Mouse (Mus musculus) lung, embryonic 16.5 days (tissue): ENCODE data around the gene Spc24. TPM values are rescaled to one million over a fixed set of nuclear protein-coding genes. Genes with fewer than 3 reads are reported as not detected.
A peak's percentile ranks its signal among the peaks of the same experiment; 100 is the strongest.

Experiments
- ATAC-seq: fragments of 200-750 bp; cut with Nextera tagmentation; 2 replicates; pipeline ENCODE4 v1.8.0; 2017; ENCODE audit warnings: low read depth, mild to moderate bottlenecking, moderate library complexity
- H3K27ac ChIP-seq: fragments of 300-500 bp; sonication (generic); 2 replicates; pipeline ENCODE4 v1.5.1; 2014; ENCODE audit warnings: mild to moderate bottlenecking, control low read depth, low read length
- H3K27me3 ChIP-seq: fragments of 300-500 bp; sonication (generic); 2 replicates; pipeline ENCODE4 v1.6.1; 2014; ENCODE audit warnings: low read depth, low read length, mixed read lengths; ENCODE audit not compliant: control insufficient read depth, insufficient read depth
- H3K36me3 ChIP-seq: fragments of 300-500 bp; sonication (generic); 2 replicates; pipeline ENCODE4 v1.6.1; 2014; ENCODE audit warnings: low read length; ENCODE audit not compliant: control insufficient read depth, insufficient read depth
- H3K4me1 ChIP-seq: fragments of 300-500 bp; sonication (generic); replicated peaks from 2 replicates; pipeline ENCODE4 v1.6.1; 2014; ENCODE audit warnings: low read length, mixed read lengths; ENCODE audit not compliant: control insufficient read depth, insufficient read depth
- H3K4me2 ChIP-seq: fragments of 300-500 bp; sonication (generic); 2 replicates; pipeline ENCODE4 v1.6.1; 2014; ENCODE audit warnings: low read depth, low read length, control low read depth
- H3K4me3 ChIP-seq: fragments of 300-500 bp; sonication (generic); 2 replicates; pipeline ENCODE4 v1.5.1; 2014; ENCODE audit warnings: mild to moderate bottlenecking, low read length, control low read depth
- H3K9ac ChIP-seq: fragments of 300-500 bp; sonication (generic); 2 replicates; pipeline ENCODE4 v1.6.1; 2014; ENCODE audit warnings: low read length, control low read depth
- H3K9me3 ChIP-seq: fragments of 300-500 bp; sonication (generic); 2 replicates; pipeline ENCODE4 v1.6.1; 2016; ENCODE audit warnings: low read length; ENCODE audit not compliant: control insufficient read depth
- WGBS: fragments of 180-500 bp; shearing (Covaris S2); extraction: QIAGEN DNeasy Blood & Tissue Kit; methylation state at CpG from one replicate; pipeline ENCODE4 v1.1.7; 2014; 5-methylcytosine and 5-hydroxymethylcytosine counted together
- polyA plus RNA-seq: library from polyadenylated mRNA; unstranded; fragments of >200 nt; fragmentation: Nextera tagmentation; extraction: Ambion mirVana; gene quantifications from 2 replicates; pipeline ENCODE4 v1.2.1, GENCODE M21; 2015

The Spc24 gene
- polyA plus RNA-seq, 1 experiment from 2014 or later, result 134 TPM

GRCm38 (mm10) chr9:21729264-21729663 is 30.8 kb downstream of the Spc24 start:
- Histone ChIP-seq H3K27ac (no peak overlapping the region), H3K27me3 (no peaks in the 10 kb centered on the region), H3K4me1 (peaks cover 27% of the 10 kb centered on the region), H3K9me3 (no peaks in the 10 kb centered on the region), H3K4me3 (no peak overlapping the region), H3K36me3 (peaks cover 25% of the 10 kb centered on the region), H3K9ac (no peak overlapping the region), H3K4me2 (no peak overlapping the region)
- no peak for ATAC-seq
- WGBS, result 82% methylated on average over 7 of the region's 7 CpGs

- H3K9ac ChIP-seq, result no peak overlapping the region
- no peak for ATAC-seq
- no peak overlapping the region for H3K4me2 ChIP-seq
- H3K9me3 ChIP-seq, result no peaks in the 10 kb centered on the region
- 80% methylated on average over 10 of the region's 10 CpGs for WGBS
- H3K36me3 ChIP-seq, result peaks cover 16% of the 10 kb centered on the region
- H3K27me3 ChIP-seq, result no peaks in the 10 kb centered on the region
- H3K4me3 ChIP-seq, result no peak overlapping the region
- H3K27ac ChIP-seq, result no peak overlapping the region
- peaks cover 27% of the 10 kb centered on the region for H3K4me1 ChIP-seq
These were observed 31.8 kb downstream of the Spc24 start for GRCm38 (mm10) chr9:21728261-21728832.

- H3K9ac ChIP-seq, result peak overlapping the region; percentile 52; the same call in 1 of the 2 replicates
- peak overlapping the region; percentile 0; the same call in 1 of the 2 replicates for H3K27ac ChIP-seq
- no peak for ATAC-seq
- H3K36me3 ChIP-seq, result no peaks in the 10 kb centered on the region
- no peaks in the 10 kb centered on the region for H3K27me3 ChIP-seq
- WGBS, result 45% methylated on average over 14 of the region's 14 CpGs
- peaks cover 27% of the 10 kb centered on the region for H3K4me1 ChIP-seq
- H3K4me2 ChIP-seq, result peak overlapping the region; percentile 65
- H3K4me3 ChIP-seq, result no peak overlapping the region; the same call in 1 of the 2 replicates
- H3K9me3 ChIP-seq, result no peaks in the 10 kb centered on the region
These were observed 33.7 kb downstream of the Spc24 start for GRCm38 (mm10) chr9:21726218-21726975.

GRCm38 (mm10) chr9:21725224-21726121 is 34.6 kb downstream of the Spc24 start:
- WGBS, result 46% methylated on average over 23 of the region's 23 CpGs
- Histone ChIP-seq H3K9me3 (no peaks in the 10 kb centered on the region), H3K27me3 (no peaks in the 10 kb centered on the region), H3K36me3 (no peaks in the 10 kb centered on the region), H3K27ac (peak overlapping the region; percentile 68), H3K4me2 (peak overlapping the region; percentile 65), H3K9ac (peak overlapping the region; percentile 52), H3K4me1 (peaks cover 27% of the 10 kb centered on the region), H3K4me3 (peak overlapping the region; percentile 78)
- no peak for ATAC-seq

DNA sequence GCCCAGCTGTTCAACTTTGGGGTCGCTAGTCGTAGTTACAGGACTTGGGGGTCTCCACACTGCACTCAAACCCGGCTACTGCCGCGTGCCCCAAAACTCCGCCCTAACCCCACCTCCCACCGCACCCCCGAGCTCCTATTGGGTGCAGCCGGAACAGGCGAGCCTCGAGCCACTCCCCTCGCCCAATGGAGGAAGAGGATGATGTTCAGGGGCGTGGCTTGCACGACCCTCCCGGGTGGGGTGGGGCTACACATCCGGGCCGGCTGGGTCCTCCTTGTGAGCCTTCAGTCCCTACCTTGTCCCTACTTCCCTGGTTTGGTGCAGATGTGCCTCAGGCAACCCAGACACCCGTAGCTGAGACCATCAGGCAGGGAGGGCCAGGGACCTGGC is 36.0 kb downstream of the Spc24 start:
- WGBS, result 0% methylated on average over 18 of the region's 18 CpGs
- no peaks in the 10 kb centered on the region for H3K9me3 ChIP-seq
- peak; percentile 96 for ATAC-seq
- no peaks in the 10 kb centered on the region for H3K36me3 ChIP-seq
- H3K4me1 ChIP-seq, result peaks cover 26% of the 10 kb centered on the region
- no peaks in the 10 kb centered on the region for H3K27me3 ChIP-seq
- H3K9ac ChIP-seq, result peak overlapping the region; percentile 80
- peak overlapping the region; percentile 78 for H3K4me3 ChIP-seq
- peak overlapping the region; percentile 65 for H3K4me2 ChIP-seq
- peak overlapping the region; percentile 97 for H3K27ac ChIP-seq

GRCm38 (mm10) chr9:21723377-21724146 is 36.5 kb downstream of the Spc24 start, which contains the start of gene Ldlr:
TSS of gene Ldlr (plus strand) at chr9:21723483.
- peak within 1 kb of the TSS; percentile 97 for H3K27ac ChIP-seq
- peak within 1 kb of the TSS; percentile 78 for H3K4me3 ChIP-seq
- peak; percentile 91 for ATAC-seq
- H3K4me1 ChIP-seq, result peaks cover 23% of the 10 kb centered on the region
- H3K36me3 ChIP-seq, result no peaks in the 10 kb centered on the region
- H3K9ac ChIP-seq, result peak within 1 kb of the TSS; percentile 80
- H3K9me3 ChIP-seq, result no peaks in the 10 kb centered on the region
- under 1% methylated on average over 47 of the region's 47 CpGs for WGBS
- no peaks in the 10 kb centered on the region for H3K27me3 ChIP-seq
- H3K4me2 ChIP-seq, result peak within 1 kb of the TSS; percentile 65

DNA sequence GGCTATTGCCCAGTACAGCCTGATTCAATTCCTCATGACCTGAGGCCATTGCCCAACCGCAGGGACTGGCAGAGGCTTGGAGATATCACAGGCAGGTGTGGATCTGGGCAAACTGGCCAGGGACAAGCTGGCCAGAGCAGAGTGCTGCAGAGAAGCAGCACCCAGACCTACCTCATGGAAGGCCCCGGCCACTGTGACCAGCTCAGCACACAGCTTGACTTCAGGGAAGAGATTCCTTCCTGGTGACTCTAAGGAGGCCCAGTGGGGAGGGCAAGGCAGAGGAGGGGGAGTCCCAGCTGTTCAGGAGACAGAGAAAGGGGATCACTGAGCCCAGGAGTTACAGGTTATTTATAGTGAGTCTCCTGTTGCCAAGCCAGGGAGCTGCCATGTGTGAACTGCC is 39.1 kb downstream of the Spc24 start:
- Histone ChIP-seq H3K9me3 (no peaks in the 10 kb centered on the region), H3K4me3 (no peak overlapping the region), H3K9ac (no peak overlapping the region), H3K27ac (no peak overlapping the region), H3K4me1 (peaks cover 15% of the 10 kb centered on the region), H3K36me3 (no peaks in the 10 kb centered on the region), H3K4me2 (no peak overlapping the region), H3K27me3 (no peaks in the 10 kb centered on the region)
- ATAC-seq, result no peak
- WGBS, result 69% methylated on average over 2 of the region's 2 CpGs

GRCm38 (mm10) chr9:21717015-21717414 is 43.1 kb downstream of the Spc24 start:
- Histone ChIP-seq H3K4me2 (no peak overlapping the region), H3K9me3 (no peaks in the 10 kb centered on the region), H3K9ac (no peak overlapping the region), H3K36me3 (no peaks in the 10 kb centered on the region), H3K27ac (no peak overlapping the region), H3K27me3 (no peaks in the 10 kb centered on the region), H3K4me1 (no peaks in the 10 kb centered on the region), H3K4me3 (no peak overlapping the region)
- ATAC-seq, result no peak
- 71% methylated on average over 2 of the region's 2 CpGs for WGBS
